24 mouse cellular contexts compared by ENCODE assay signal in the genomic region with DNA sequence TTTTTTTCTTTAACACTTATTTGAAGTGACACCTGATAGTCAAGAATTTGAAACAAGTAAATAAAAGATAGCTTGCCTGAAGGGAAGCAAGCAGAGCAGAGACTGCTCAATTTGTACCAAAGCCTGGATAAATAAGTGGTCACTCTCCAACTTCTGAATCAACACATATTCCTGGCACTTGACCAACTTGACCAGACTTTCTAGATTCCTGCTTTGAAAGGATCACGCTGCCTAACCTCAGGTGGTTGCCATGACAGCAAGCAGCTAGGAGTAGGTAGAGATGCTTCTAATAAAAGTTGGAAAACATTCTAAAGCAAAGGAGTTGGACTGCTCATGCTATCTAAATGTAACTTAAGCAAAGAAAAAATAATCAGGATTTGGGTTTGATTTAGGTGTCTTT.
DNase-seq lines count a peak whose midpoint lies in the region; ATAC-seq and TF ChIP-seq lines count a peak whose summit lies in the region.
"Had no signal": no experiment of that assay in that cellular context is flagged by ENCODE, and none has a peak within 500 bp of the region (broad histone marks: within the 10 kb centered on the region; RNA-seq: fewer than 3 reads in every experiment).

No protein-coding gene starts in this region.

- intact Hi-C loops in left cerebral cortex, postnatal 4 days (cut with DNase I) = no loop called here
- intact Hi-C loops in left cerebral cortex, postnatal 10 days (cut with DNase I) = no loop called here

- no peaks in the 10 kb centered on the region for H3K36me3 ChIP-seq in forebrain, embryonic 11.5 days (ENCODE audit: control insufficient read depth, insufficient read depth, low read length)
- H3K36me3 ChIP-seq: embryonic facial prominence, embryonic 15.5 days; forebrain, embryonic 10.5 days; G1E; limb, embryonic 13.5 days; liver, embryonic 15.5 days; midbrain, embryonic 13.5 days; neural tube, embryonic 15.5 days had no signal

- peaks cover 1% of the 10 kb centered on the region; the same call in 1 of the 2 replicates for H3K9me3 ChIP-seq in forebrain, embryonic 11.5 days (ENCODE audit: control insufficient read depth, low read length)
- H3K9me3 ChIP-seq: embryonic facial prominence, embryonic 15.5 days; liver, embryonic 15.5 days; neural tube, embryonic 15.5 days had no signal

- 58% methylated on average over 1 of the region's 1 CpGs for WGBS in forebrain, embryonic 11.5 days

- H3K27me3 ChIP-seq in forebrain, embryonic 11.5 days (ENCODE audit: control insufficient read depth, insufficient read depth, low read length) = no peaks in the 10 kb centered on the region
- H3K27me3 ChIP-seq: embryonic facial prominence, embryonic 15.5 days; limb, embryonic 13.5 days; liver, embryonic 15.5 days; midbrain, embryonic 13.5 days; neural tube, embryonic 15.5 days had no signal

- no peak overlapping the region for H3K9ac ChIP-seq in forebrain, embryonic 11.5 days (ENCODE audit: low read length)
- H3K9ac ChIP-seq: embryonic facial prominence, embryonic 15.5 days; limb, embryonic 13.5 days; liver, embryonic 15.5 days; midbrain, embryonic 13.5 days; neural tube, embryonic 15.5 days had no signal

- H3K27ac ChIP-seq in forebrain, embryonic 11.5 days (ENCODE audit: low read depth, low read length) = no peak overlapping the region
- H3K27ac ChIP-seq in layer of hippocampus, adult 2 months = no peak overlapping the region
- H3K27ac ChIP-seq: embryonic facial prominence, embryonic 15.5 days; forebrain, embryonic 10.5 days; limb, embryonic 13.5 days; liver, embryonic 15.5 days; midbrain, embryonic 13.5 days; neural tube, embryonic 15.5 days had no signal

- no peaks in the 10 kb centered on the region for H3K4me1 ChIP-seq in forebrain, embryonic 11.5 days (replicated peaks; ENCODE audit: control insufficient read depth, insufficient read depth, low read length)
- H3K4me1 ChIP-seq: embryonic facial prominence, embryonic 15.5 days; forebrain, embryonic 10.5 days; limb, embryonic 13.5 days; liver, embryonic 15.5 days; midbrain, embryonic 13.5 days; neural tube, embryonic 15.5 days had no signal

- H3K4me3 ChIP-seq in forebrain, embryonic 11.5 days (ENCODE audit: low read depth, low read length) = no peak overlapping the region
- no peak overlapping the region for H3K4me3 ChIP-seq in layer of hippocampus, adult 2 months
- H3K4me3 ChIP-seq: embryonic facial prominence, embryonic 15.5 days; forebrain, embryonic 10.5 days; limb, embryonic 13.5 days; liver, embryonic 15.5 days; midbrain, embryonic 13.5 days; neural tube, embryonic 15.5 days had no signal

- TF ChIP-seq CTCF in layer of hippocampus, adult 2 months (conservative IDR thresholded peaks at IDR 0.05) = no peak

- DNase-seq in cerebellum, adult 8-10 months = peak; percentile 26
- DNase-seq in cerebellum, adult 11 months = no peak
- DNase-seq in left cerebral cortex, postnatal 4 days = peak; percentile 11
- no peak for DNase-seq in left cerebral cortex, postnatal 10 days (ENCODE audit: extremely low spot score in 1 of 2, low spot score in 2 of 2)
- DNase-seq in 3T3-L1 (ENCODE audit: low read depth, low spot score) = peak; percentile 12
- peak; percentile 11 to 34 for DNase-seq in cerebellum, postnatal 36 days
- no peak for DNase-seq in forebrain, embryonic 11.5 days (ENCODE audit: low spot score)
- no peak for DNase-seq in layer of hippocampus, adult 2 months (ENCODE audit: low spot score in 2 of 2)
- DNase-seq: adrenal gland, postnatal 25 days; heart, postnatal 10 days; kidney, adult 8-10 months; kidney, postnatal 36 days; right cerebral cortex, postnatal 14 days; spleen, adult 18-20 months; thymus, postnatal 36 days had no signal

- no peak overlapping the region for H3K4me2 ChIP-seq in forebrain, embryonic 11.5 days (ENCODE audit: low read depth, low read length, severe bottlenecking)
- H3K4me2 ChIP-seq: embryonic facial prominence, embryonic 15.5 days; heart, embryonic 11.5 days; limb, embryonic 13.5 days; liver, embryonic 15.5 days; midbrain, embryonic 13.5 days; neural tube, embryonic 15.5 days had no signal

- no peak for ATAC-seq in forebrain, embryonic 11.5 days (replicated peaks; ENCODE audit: low FRiP score)
- ATAC-seq: inflammation-experienced regulatory T-cells, adult 6 months; midbrain, embryonic 13.5 days had no signal

Comparison
In these comparisons a context has a peak if more than half of its experiments do, and no peak if none do; other contexts are left out.
1. DNase-seq: peak in cerebellum, adult 8-10 months (single experiment), left cerebral cortex, postnatal 4 days (single experiment), 3T3-L1 (single experiment) and cerebellum, postnatal 36 days (2 of 2); none in cerebellum, adult 11 months (single experiment), left cerebral cortex, postnatal 10 days (0 of 2), forebrain, embryonic 11.5 days (single experiment) and layer of hippocampus, adult 2 months (0 of 2).